Mouse (Mus musculus) small intestine, adult 2 months (tissue): ENCODE measurements at regions not wholly inside any gene's neighbourhood (a gene's known extent, or its start where the extent isn't known, plus 50 kb on each side); places are given as distances from the start of the nearest gene placed in this dataset.

Experiments used
- CTCF ChIP-seq: fragments of 200-500 bp; IDR thresholded peaks from 2 replicates; pipeline ENCODE4 v1.5.1; 2012; ENCODE audit warnings: low read depth, mild to moderate bottlenecking, control low read depth, inconsistent platforms, low read length, moderate library complexity, mixed read lengths; ENCODE audit not compliant: insufficient replicate concordance, insufficient read length; ENCODE audit errors: extremely low read depth
- POLR2A ChIP-seq: fragments of 200-500 bp; IDR thresholded peaks from 2 replicates; pipeline ENCODE4 v1.6.1; 2012; ENCODE audit warnings: low read depth, mild to moderate bottlenecking, control low read depth, inconsistent platforms, low read length, moderate library complexity

DNA sequence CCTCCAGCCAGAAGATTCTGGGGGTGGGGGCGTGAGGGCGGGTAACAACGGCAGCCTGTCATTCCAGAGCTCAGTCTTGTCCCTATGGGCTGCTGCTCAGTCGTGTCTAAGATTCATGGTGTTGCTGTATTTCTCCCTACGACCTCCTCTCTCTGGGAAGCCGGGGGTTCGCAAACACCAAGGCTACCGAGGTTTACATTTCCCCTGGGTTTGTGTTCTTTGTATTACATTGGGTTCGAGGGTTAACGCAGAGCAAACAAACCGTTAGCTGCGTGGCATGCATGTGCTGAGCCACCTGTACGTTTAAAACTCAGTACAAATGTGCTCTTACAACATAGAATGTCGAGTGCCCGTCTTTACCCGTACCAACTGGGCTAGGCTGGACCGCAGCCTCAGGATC is 166.0 kb upstream of the Stt3b start:
- TF ChIP-seq CTCF, result no peak
- TF ChIP-seq POLR2A, result no peak
